ENCODE assay signal across 8 mouse cellular contexts in the genomic region with DNA sequence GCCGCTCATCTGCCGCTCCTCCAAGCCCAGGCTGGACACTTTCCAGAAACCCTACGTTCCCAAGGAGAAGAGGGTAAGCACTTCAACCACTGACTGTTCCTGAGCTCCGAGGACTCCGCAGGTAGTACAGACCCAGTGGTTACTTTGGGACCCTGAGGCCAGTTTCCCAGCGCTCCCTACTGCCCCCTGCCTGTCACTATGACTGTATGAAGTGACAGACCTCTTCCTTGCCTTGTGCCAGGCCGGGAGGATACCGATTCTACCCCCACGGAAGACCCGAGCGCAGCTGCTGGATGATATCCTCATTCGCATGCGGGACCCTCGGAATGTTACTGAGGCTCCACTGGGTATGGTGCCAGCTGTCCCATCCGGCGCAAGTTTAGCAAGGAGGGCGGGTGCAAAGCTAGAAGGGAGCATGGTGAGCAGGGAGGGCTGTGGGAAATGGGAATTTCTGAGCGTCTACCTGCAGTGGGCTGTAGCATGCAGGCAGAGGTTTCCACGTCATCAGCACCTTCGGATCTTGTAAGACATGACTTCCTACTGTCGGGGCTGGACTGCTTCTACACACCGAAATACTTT. TPM values are rescaled to one million over a fixed set of nuclear protein-coding genes. Genes with fewer than 3 reads are reported as not detected.
A peak's percentile ranks its signal among the peaks of the same experiment; 100 is the strongest.
DNase-seq lines count a peak whose midpoint lies in the region; ATAC-seq and TF ChIP-seq lines count a peak whose summit lies in the region.

No protein-coding gene starts in this region.

- TF ChIP-seq RAD21 in MEL (IDR thresholded peaks at IDR 0.05; ENCODE audit: low read depth, low read length): peak; percentile 13

- no peak overlapping the region for H3K4me3 ChIP-seq in MEL (ENCODE audit: control insufficient read depth in 1 of 2, insufficient read depth in 1 of 2, low read depth in 2 of 2, low read length in 2 of 2)
- peak overlapping the region; percentile 48 for H3K4me3 ChIP-seq in bone marrow macrophage, adult 2 months (ENCODE audit: insufficient read depth, low read length)
- peak overlapping the region; percentile 52 for H3K4me3 ChIP-seq in forebrain, embryonic 10.5 days

- TF ChIP-seq POLR2A in MEL (IDR thresholded peaks at IDR 0.05; ENCODE audit: control insufficient read depth in 1 of 2, insufficient read depth in 1 of 2, low read depth in 1 of 2, low read length in 2 of 2, poor library complexity in 1 of 2): no peak
- TF ChIP-seq POLR2A in bone marrow macrophage, adult 2 months (IDR thresholded peaks at IDR 0.05; ENCODE audit: borderline replicate concordance, low read depth, low read length): no peak

- 6% methylated on average over 22 of the region's 22 CpGs for WGBS in forebrain, embryonic 10.5 days

- no peak overlapping the region for H3K27ac ChIP-seq in MEL (ENCODE audit: control insufficient read depth, low read depth, low read length)
- no peak overlapping the region for H3K27ac ChIP-seq in bone marrow macrophage, adult 2 months (ENCODE audit: insufficient read depth, low read depth, low read length)
- H3K27ac ChIP-seq in forebrain, embryonic 10.5 days: no peak overlapping the region

- no peak overlapping the region for H3K9ac ChIP-seq in MEL (ENCODE audit: control insufficient read depth, low read depth, low read length, poor library complexity, severe bottlenecking)

- H3K4me1 ChIP-seq in MEL (ENCODE audit: control insufficient read depth in 1 of 2, insufficient read depth in 2 of 2, low read length in 2 of 2): no peaks in the 10 kb centered on the region
- H3K4me1 ChIP-seq in bone marrow macrophage, adult 2 months (ENCODE audit: control insufficient read depth, insufficient read depth, low read length): peaks cover 3% of the 10 kb centered on the region; the same call in 1 of the 2 replicates
- H3K4me1 ChIP-seq in forebrain, embryonic 10.5 days: peaks cover 21% of the 10 kb centered on the region

- peak; percentile 31 for DNase-seq in MEL (ENCODE audit: low read depth, low spot score)
- peak; percentile 67 for DNase-seq in forebrain, embryonic 10.5 days (ENCODE audit: extremely low spot score, low spot score)
- peak; percentile 40 to 55 for DNase-seq in layer of hippocampus, postnatal 14 days (ENCODE audit: low spot score in 2 of 2)
- DNase-seq in lung, postnatal 25 days (ENCODE audit: low spot score): peak; percentile 23
- DNase-seq in right cerebral cortex, postnatal 10 days (ENCODE audit: low spot score in 2 of 2): peak; percentile 54 to 58
- no peak for DNase-seq in MN1 (ENCODE audit: low spot score)

- no peaks in the 10 kb centered on the region for H3K27me3 ChIP-seq in MEL (ENCODE audit: control insufficient read depth in 1 of 2, insufficient read depth in 2 of 2, low read length in 2 of 2)
- H3K27me3 ChIP-seq in forebrain, embryonic 10.5 days (ENCODE audit: poor library complexity, severe bottlenecking): peaks cover 37% of the 10 kb centered on the region

- no peaks in the 10 kb centered on the region for H3K79me2 ChIP-seq in MEL (ENCODE audit: control insufficient read depth, insufficient read depth, low read length, poor library complexity)

- H3K9me3 ChIP-seq in MEL (replicated peaks; ENCODE audit: insufficient read depth, low read length): no peaks in the 10 kb centered on the region
- no peaks in the 10 kb centered on the region for H3K9me3 ChIP-seq in forebrain, embryonic 10.5 days

- TF ChIP-seq EP300 in MEL (IDR thresholded peaks at IDR 0.05; ENCODE audit: low read depth in 1 of 2, low read length in 2 of 2): no peak

- TF ChIP-seq CTCF in MEL (IDR thresholded peaks at IDR 0.05 in 2 of 3, conservative IDR thresholded peaks at IDR 0.05 in 1 of 3; ENCODE audit: control insufficient read depth in 1 of 3, insufficient read depth in 1 of 3, low read depth in 2 of 3, low read length in 3 of 3, poor library complexity in 1 of 3, severe bottlenecking in 1 of 3): peak; percentile 57 to 74 (median 63)
- peak; percentile 64 for TF ChIP-seq CTCF in bone marrow macrophage, adult 2 months (IDR thresholded peaks at IDR 0.05; ENCODE audit: low read depth, low read length)

- no peaks in the 10 kb centered on the region for H3K36me3 ChIP-seq in MEL (ENCODE audit: control insufficient read depth in 1 of 2, insufficient read depth in 2 of 2, low read length in 2 of 2)
- H3K36me3 ChIP-seq in forebrain, embryonic 10.5 days (replicated peaks): peaks cover 14% of the 10 kb centered on the region

- ATAC-seq in hematopoietic stem cell, adult 5-6 weeks (replicated peaks in 1 of 2; ENCODE audit: insufficient read depth in 1 of 2, low FRiP score in 2 of 2, low TSS enrichment in 1 of 2, low read depth in 1 of 2, poor library complexity in 2 of 2, severe bottlenecking in 2 of 2): peak; percentile 47 to 65

TF ChIP-seq in MEL, 35 proteins besides CTCF, POLR2A, EP300 and RAD21:
- TF ChIP-seq MEF2A (IDR thresholded peaks at IDR 0.05; ENCODE audit: extremely low read depth, insufficient replicate concordance, low read depth, low read length, poor library complexity, severe bottlenecking) (no peak), ZC3H11A (IDR thresholded peaks at IDR 0.05; ENCODE audit: low read depth, low read length) (no peak), CHD1 (IDR thresholded peaks at IDR 0.05; ENCODE audit: low read depth, low read length) (no peak), NELFE (IDR thresholded peaks at IDR 0.05; ENCODE audit: low read depth, low read length) (no peak), SMC3 (IDR thresholded peaks at IDR 0.05; ENCODE audit: low read depth, low read length) (peak; percentile 58), SIN3A (IDR thresholded peaks at IDR 0.05; ENCODE audit: low read length) (no peak)

RNA-seq across cellular contexts. Expression of a gene that starts 53.6 kb away (rescaled TPM):
- total RNA-seq in MEL (2012; rRNA removed): 203 and 241 TPM in 2 replicates
- polyA plus RNA-seq in MEL (2012; ENCODE audit: insufficient read depth in 1 of 2, insufficient read length in 2 of 2, low read depth in 1 of 2, low replicate concordance in 2 of 2, missing spikeins in 1 of 2): 100 to 1,000 TPM in 1 of 2 experiments, not detected in 1; 152 TPM
- polyA plus RNA-seq in bone marrow macrophage, adult 2 months (2012; ENCODE audit: insufficient read depth, insufficient read length, missing spikeins): 127 and 130 TPM in 2 replicates
- polyA plus RNA-seq in forebrain, embryonic 10.5 days (2016; fragmentation: Nextera tagmentation; extraction: Ambion mirVana): 367 and 394 TPM in 2 replicates
- 168 and 175 TPM in 2 replicates for total RNA-seq in hematopoietic stem cell, adult 5-6 weeks (2017)
- 10 to 100 TPM; 86.8 to 97.0 TPM for total RNA-seq in layer of hippocampus, postnatal 14 days (2021)

RNA-seq across cellular contexts. Expression of a gene that starts 57.9 kb away (rescaled TPM):
- 0.42 and 0.58 TPM in 2 replicates for total RNA-seq in MEL (2012; rRNA removed)
- 1 to 10 TPM in 1 of 2 experiments, not detected in 1; 1.2 TPM for polyA plus RNA-seq in MEL (2012; ENCODE audit: insufficient read depth in 1 of 2, insufficient read length in 2 of 2, low read depth in 1 of 2, low replicate concordance in 2 of 2, missing spikeins in 1 of 2)
- polyA plus RNA-seq in bone marrow macrophage, adult 2 months (2012; ENCODE audit: insufficient read depth, insufficient read length, missing spikeins): not detected in 2 replicates
- polyA plus RNA-seq in forebrain, embryonic 10.5 days (2016; fragmentation: Nextera tagmentation; extraction: Ambion mirVana): 0.48 and 0.52 TPM in 2 replicates
- not detected in 2 replicates for total RNA-seq in hematopoietic stem cell, adult 5-6 weeks (2017)
- 1 to 10 TPM in 1 of 2 experiments, under 1 TPM in 1; 0.88 to 1.3 TPM for total RNA-seq in layer of hippocampus, postnatal 14 days (2021)

Comparison
In these comparisons a context has a peak if more than half of its experiments do, and no peak if none do; other contexts are left out.
1. H3K4me3 ChIP-seq: peak in bone marrow macrophage, adult 2 months (single experiment) and forebrain, embryonic 10.5 days (single experiment); none in MEL (0 of 2).